Mouse (Mus musculus): ENCODE measurements around the gene Skp1a. TPM values are rescaled to one million over a fixed set of nuclear protein-coding genes. Genes with fewer than 3 reads are reported as not detected.

Skp1a gene
- total and polyA plus RNA-seq, 2 experiments from 2014 or later = 466 to 1,185 TPM

- H3K9ac ChIP-seq (replicated peaks; ENCODE audit: low read length, poor library complexity, severe bottlenecking) = no peak overlapping the region; the same call in 1 of the 2 replicates
- no peaks in the 10 kb centered on the region for H3K36me3 ChIP-seq (ENCODE audit: insufficient read depth, low read length)
- H3K27me3 ChIP-seq (ENCODE audit: insufficient read depth, low read length) = peaks cover 24% of the 10 kb centered on the region
- no peaks in the 10 kb centered on the region for H3K4me1 ChIP-seq (ENCODE audit: insufficient read depth, low read length)
- TF ChIP-seq CTCF (IDR thresholded peaks at IDR 0.05) = no peak
- peak overlapping the region; percentile 99; the same call in 1 of the 2 replicates for H3K4me2 ChIP-seq (ENCODE audit: low read depth, low read length, poor library complexity, severe bottlenecking)
- no peak for DNase-seq (ENCODE audit: low spot score)
- WGBS = 60% methylated on average over 19 of the region's 19 CpGs
- no peaks in the 10 kb centered on the region for H3K9me3 ChIP-seq (ENCODE audit: low read length)
- ATAC-seq (ENCODE audit: low FRiP score) = no peak
- no peak overlapping the region for H3K27ac ChIP-seq (ENCODE audit: low read depth, low read length)
- peak overlapping the region; percentile 66; the same call in 1 of the 2 replicates for H3K4me3 ChIP-seq (ENCODE audit: low read depth, low read length)
These were observed 50.0 kb downstream of the Skp1a start for GRCm38 (mm10) chr11:52281568-52282328.

GRCm38 (mm10) chr11:52282420-52282773 is 50.6 kb downstream of the Skp1a start:
- ATAC-seq (ENCODE audit: low FRiP score) = no peak

DNA sequence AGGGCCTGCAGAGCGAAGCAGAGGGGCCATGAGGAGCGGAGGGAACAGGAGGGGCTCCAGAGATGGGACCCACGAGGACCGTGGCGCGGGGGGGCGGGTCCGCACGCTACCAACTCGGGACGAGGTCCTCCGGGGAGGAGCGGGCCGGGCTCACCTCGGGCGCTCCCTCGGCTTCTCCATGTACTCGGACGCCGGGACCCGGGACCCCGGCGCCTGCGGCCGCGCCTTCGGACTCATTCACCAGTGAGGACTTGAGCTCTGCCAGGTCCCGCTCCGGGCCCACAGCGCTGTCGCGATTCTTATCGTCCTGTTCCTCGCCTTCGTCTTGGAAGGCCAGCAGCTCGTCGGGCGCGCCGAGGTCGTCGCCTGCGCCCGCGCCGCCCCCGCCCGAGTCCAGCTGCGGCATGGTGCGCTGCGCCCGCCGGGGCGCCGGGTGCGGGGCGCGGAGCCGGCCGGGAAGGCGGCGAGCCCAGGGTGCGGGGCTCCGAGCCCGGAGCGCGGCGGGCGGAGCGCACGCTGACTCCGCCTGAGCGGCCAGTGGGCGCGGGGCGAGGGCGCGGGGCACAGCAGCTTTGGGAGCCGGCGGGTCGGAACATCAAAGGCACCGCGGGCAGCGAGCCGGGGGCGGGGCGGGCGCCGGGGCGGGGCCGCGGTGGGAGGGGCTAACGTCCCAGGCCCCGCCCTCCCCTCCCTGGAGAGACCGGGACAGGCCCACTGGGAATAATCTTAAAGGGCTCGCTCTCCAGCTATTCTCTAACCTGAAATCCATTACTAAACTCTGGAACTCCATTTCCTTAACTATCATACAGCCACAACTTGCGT is 51.2 kb downstream of the Skp1a start, which contains the start of gene Tcf7:
Gene Tcf7 (minus strand): TSS at position 241 of the 822 bp plus-strand sequence.
- DNase-seq (ENCODE audit: low spot score) = peak; percentile 53
- Histone ChIP-seq H3K9me3 (ENCODE audit: low read length) (no peaks in the 10 kb centered on the region), H3K4me2 (ENCODE audit: low read depth, low read length, poor library complexity, severe bottlenecking) (peak within 1 kb of the TSS; percentile 99), H3K36me3 (ENCODE audit: insufficient read depth, low read length) (no peaks in the 10 kb centered on the region), H3K9ac (replicated peaks; ENCODE audit: low read length, poor library complexity, severe bottlenecking) (peak within 1 kb of the TSS; percentile 61), H3K27me3 (ENCODE audit: insufficient read depth, low read length) (peaks cover 24% of the 10 kb centered on the region), H3K27ac (ENCODE audit: low read depth, low read length) (no peak within 1 kb of the TSS; the same call in none of the 2 replicates), H3K4me3 (ENCODE audit: low read depth, low read length) (peak within 1 kb of the TSS; percentile 66), H3K4me1 (ENCODE audit: insufficient read depth, low read length) (no peaks in the 10 kb centered on the region)
- no peak for ATAC-seq (ENCODE audit: low FRiP score)
- WGBS = under 1% methylated on average over 55 of the region's 97 CpGs
- TF ChIP-seq CTCF (IDR thresholded peaks at IDR 0.05) = no peak

More at GRCm38 (mm10) chr11:52282420-52282773, 50.6 kb downstream of the Skp1a start:
- Histone ChIP-seq H3K36me3 (ENCODE audit: insufficient read depth, low read length) (no peaks in the 10 kb centered on the region), H3K27ac (ENCODE audit: low read depth, low read length) (no peak overlapping the region), H3K9ac (replicated peaks; ENCODE audit: low read length, poor library complexity, severe bottlenecking) (peak overlapping the region; percentile 61; the same call in 1 of the 2 replicates), H3K4me1 (ENCODE audit: insufficient read depth, low read length) (no peaks in the 10 kb centered on the region), H3K4me2 (ENCODE audit: low read depth, low read length, poor library complexity, severe bottlenecking) (peak overlapping the region; percentile 99), H3K27me3 (ENCODE audit: insufficient read depth, low read length) (peaks cover 24% of the 10 kb centered on the region), H3K4me3 (ENCODE audit: low read depth, low read length) (peak overlapping the region; percentile 66), H3K9me3 (ENCODE audit: low read length) (no peaks in the 10 kb centered on the region)
- DNase-seq (ENCODE audit: low spot score) = no peak
- TF ChIP-seq CTCF (IDR thresholded peaks at IDR 0.05) = no peak
- under 1% methylated on average over 19 of the region's 19 CpGs for WGBS

DNA sequence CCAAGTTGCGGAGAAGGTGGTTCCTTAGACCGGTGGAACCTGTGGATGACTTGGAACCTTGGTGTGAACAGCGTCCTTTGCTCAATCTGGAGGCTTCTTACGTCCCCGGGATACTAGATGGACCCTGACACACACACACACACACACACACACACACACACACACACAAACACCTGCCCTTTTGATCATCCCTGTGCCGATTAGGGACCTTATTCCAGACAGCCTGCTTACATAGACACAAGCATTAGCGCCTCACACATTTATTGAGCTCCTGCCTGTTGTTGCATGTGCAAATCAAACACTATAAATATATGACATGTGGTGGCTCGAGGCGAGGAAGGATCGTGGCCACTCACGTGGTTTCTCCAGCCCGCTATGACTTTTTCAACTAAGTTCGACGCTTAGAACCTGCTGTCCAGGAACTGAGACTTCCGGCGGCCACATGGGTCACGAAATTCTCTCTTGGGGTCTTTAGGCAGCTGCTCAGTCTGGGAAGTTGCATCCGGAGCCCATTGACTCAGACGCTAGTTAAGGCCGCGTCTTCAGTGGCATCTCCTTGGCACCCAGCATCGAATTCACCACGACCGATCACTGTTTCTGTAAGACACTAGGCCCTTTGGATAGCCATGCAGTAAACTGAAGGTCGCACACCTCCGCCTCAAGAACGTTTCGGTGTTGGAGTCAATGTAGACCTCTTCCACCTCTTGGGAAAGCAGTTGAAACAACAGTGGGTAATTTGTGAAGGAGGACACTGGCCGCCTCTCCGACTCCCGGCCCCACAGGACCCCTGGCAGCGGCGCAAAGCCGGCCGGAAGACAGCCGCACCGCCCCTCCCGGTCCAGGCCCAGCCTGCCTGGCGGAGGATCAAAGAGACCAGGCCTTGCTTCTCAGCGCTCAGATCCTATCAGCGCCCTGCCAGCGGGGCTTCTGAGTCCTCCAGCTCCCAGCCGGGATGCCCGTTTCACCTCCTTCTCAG is 52.1 kb downstream of the Skp1a start:
- Histone ChIP-seq H3K27ac (ENCODE audit: low read depth, low read length) (no peak overlapping the region; the same call in 1 of the 2 replicates), H3K9ac (replicated peaks; ENCODE audit: low read length, poor library complexity, severe bottlenecking) (no peak overlapping the region; the same call in 1 of the 2 replicates), H3K36me3 (ENCODE audit: insufficient read depth, low read length) (no peaks in the 10 kb centered on the region), H3K27me3 (ENCODE audit: insufficient read depth, low read length) (peaks cover 24% of the 10 kb centered on the region), H3K4me3 (ENCODE audit: low read depth, low read length) (peak overlapping the region; percentile 66), H3K4me1 (ENCODE audit: insufficient read depth, low read length) (no peaks in the 10 kb centered on the region), H3K4me2 (ENCODE audit: low read depth, low read length, poor library complexity, severe bottlenecking) (peak overlapping the region; percentile 99), H3K9me3 (ENCODE audit: low read length) (no peaks in the 10 kb centered on the region)
- TF ChIP-seq CTCF (IDR thresholded peaks at IDR 0.05) = no peak
- no peak; the same call in 1 of the 2 replicates for ATAC-seq (ENCODE audit: low FRiP score)
- DNase-seq (ENCODE audit: low spot score) = peak; percentile 66
- 8% methylated on average over 44 of the region's 44 CpGs for WGBS

- no peaks in the 10 kb centered on the region for H3K4me1 ChIP-seq (ENCODE audit: insufficient read depth, low read length)
- H3K36me3 ChIP-seq (ENCODE audit: insufficient read depth, low read length) = no peaks in the 10 kb centered on the region
- no peak overlapping the region for H3K9ac ChIP-seq (replicated peaks; ENCODE audit: low read length, poor library complexity, severe bottlenecking)
- H3K9me3 ChIP-seq (ENCODE audit: low read length) = no peaks in the 10 kb centered on the region
- ATAC-seq (ENCODE audit: low FRiP score) (no peak), DNase-seq (ENCODE audit: low spot score) (no peak)
- H3K27me3 ChIP-seq (ENCODE audit: insufficient read depth, low read length) = peaks cover 24% of the 10 kb centered on the region
- TF ChIP-seq CTCF (IDR thresholded peaks at IDR 0.05) = no peak
- H3K4me3 ChIP-seq (ENCODE audit: low read depth, low read length) = no peak overlapping the region
- WGBS = 25% methylated on average over 16 of the region's 16 CpGs
- no peak overlapping the region for H3K27ac ChIP-seq (ENCODE audit: low read depth, low read length)
- no peak overlapping the region for H3K4me2 ChIP-seq (ENCODE audit: low read depth, low read length, poor library complexity, severe bottlenecking)
These were observed 54.6 kb downstream of the Skp1a start for GRCm38 (mm10) chr11:52286301-52286957.
